Mouse (Mus musculus) testis, postnatal 10 days (tissue): ENCODE results near the gene Dnah7a.
"Not testable (repeated sequence)": the region's sequence is repeated elsewhere in the genome, so short reads cannot be mapped to it uniquely, and the experiment has no call there.

Experiments
- DNase-seq: peaks from one replicate; pipeline ENCODE4 v3.0.0; 2021; ENCODE audit warnings: low spot score

Dnah7a gene

GRCm38 (mm10) chr1:53704164-53704563 is 2.4 kb downstream of the Dnah7a start:
- no peak for DNase-seq

GRCm38 (mm10) chr1:53664268-53664667 is 42.3 kb downstream of the Dnah7a start:
- DNase-seq = not testable (repeated sequence)

DNA sequence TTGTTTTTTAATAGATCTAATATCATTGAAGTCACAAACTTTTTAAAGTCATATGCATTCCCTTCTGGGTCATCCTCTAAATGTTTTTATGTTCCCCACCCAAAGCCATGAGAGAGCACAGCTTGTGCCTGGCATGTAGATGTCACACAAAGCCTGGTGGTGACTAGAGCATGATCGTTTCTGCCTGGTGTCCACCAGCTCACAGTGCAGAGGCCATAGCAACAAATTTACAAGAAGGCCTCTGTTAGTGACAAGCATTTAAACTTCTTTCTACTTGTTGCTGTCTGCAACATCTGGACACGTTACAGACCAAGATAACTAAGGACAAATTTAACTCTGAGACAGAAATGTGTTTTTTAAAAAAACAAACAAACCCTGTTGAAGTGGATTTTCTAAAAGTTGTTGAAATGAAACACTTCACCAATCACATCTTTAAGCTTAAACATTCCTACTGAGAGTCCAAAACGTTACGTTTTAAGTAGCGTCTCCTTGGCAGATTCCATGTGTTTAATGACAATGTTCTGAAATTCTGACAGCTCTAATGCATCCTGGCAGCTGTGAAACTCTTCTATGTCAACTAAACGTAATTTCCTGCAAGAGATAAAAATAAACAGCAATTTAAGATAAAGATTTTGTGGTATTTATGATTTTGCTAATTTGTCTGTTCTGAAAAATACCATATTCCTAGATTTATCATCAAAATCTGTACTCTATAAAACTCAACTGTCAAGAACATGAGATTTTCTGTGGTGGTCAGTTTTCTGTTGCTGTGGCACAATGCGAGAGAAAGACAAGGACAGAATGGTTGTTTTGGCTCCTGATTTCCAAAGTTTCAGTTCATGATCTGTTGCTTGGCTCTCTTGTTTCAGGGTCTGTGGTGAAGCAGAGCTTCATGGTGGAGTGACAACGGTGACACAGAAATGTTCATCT is 66.5 kb downstream of the Dnah7a start:
- DNase-seq = no peak

DNA sequence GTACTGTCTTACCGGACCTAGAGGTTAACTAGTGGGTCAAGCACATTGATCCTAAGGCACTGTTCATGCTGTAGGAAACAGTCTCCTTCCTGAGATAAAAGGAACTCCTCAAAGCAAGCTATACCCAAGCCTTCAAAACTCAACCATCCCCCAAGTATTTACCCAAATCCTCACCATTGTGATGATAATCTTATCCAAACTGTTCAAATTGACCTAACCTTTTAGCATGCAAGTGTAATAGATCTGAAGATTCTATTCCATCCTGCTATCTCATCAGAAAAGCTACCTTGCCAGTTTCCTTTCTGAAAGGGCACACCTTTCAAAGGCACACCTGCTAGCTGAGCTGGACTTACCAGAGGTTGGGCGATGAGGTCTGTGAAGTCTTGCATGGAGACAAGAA is 70.9 kb downstream of the Dnah7a start:
- DNase-seq = not testable (repeated sequence)

DNA sequence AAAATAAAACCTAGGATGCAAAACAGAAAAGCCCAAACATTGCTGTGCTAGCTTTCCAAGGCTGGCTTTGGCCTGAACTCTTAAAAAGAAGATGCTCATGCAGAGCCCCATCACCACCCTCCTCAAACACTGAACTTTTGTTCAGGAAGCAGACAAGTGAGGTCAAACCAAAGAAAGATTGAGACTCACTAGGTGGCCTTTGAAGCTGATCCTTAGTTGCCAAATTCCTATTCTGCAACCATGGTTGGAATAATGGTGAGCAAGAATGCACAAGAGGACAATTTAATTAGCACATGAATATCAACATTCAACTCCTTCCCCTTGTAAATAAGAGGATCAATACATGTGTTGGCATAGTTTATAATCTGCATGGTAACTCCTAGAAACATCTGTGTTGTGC is 74.5 kb downstream of the Dnah7a start:
- not testable (repeated sequence) for DNase-seq

DNA sequence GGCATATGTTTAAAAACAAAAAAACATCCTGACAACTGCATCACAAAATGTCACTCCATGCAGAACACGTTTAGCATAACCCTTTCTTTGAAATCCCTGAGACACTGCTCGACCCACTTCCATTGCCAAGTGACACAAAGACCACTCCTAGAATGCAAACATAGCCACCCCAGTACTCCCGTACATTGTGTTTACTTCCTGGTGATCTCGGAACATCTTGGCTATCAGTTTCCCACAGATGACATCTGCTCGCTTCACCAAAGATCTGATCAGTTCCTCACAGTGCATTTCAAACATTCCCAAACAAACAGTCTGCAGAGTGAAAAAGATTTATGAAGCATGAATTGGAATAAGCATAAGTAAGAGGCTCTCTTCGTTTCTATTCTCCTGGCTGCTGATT is 76.6 kb downstream of the Dnah7a start:
- no peak for DNase-seq

GRCm38 (mm10) chr1:53613486-53613885 is 93.1 kb downstream of the Dnah7a start:
- no peak for DNase-seq

GRCm38 (mm10) chr1:53581326-53581725 is 125.3 kb downstream of the Dnah7a start:
- DNase-seq = not testable (repeated sequence)

DNA sequence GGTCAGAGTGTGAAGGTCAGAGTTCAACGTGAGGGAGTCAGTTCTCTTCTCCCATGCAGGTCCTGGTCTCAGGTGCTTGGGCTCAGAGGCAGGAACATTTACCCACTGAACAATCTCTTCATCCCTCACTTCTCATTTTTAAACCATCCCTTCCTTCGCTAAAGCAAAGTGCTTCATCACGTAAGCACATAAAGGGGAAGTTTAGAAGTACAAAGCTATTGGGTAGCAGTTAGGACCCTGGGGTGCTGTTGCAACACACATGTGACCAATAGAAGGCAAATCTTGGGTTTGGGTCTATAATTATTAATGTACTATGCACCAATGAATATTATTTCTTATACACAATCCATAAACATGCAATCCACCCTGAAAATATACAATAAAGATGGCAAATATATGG is 148.7 kb downstream of the Dnah7a start:
- DNase-seq = not testable (repeated sequence)

DNA sequence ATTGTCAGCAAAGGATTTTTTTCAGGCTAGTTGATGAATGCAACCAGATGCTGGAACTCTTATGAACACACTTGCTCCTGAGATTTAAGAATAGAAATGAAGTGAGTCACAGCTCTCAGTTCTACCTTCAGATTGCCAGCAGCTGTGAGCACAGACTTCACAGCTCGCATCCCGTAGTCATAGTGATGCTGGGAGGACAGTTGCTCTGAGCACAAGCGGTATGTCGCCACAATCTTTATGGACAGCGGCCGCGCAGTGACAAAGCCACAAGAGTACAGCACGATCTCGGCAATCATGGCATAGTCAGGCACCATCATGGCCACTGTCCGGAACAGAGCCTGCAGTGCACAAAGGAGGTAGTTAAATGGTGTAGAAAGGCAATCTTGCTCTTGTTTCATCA is 159.6 kb downstream of the Dnah7a start:
- DNase-seq = not testable (repeated sequence)

DNA sequence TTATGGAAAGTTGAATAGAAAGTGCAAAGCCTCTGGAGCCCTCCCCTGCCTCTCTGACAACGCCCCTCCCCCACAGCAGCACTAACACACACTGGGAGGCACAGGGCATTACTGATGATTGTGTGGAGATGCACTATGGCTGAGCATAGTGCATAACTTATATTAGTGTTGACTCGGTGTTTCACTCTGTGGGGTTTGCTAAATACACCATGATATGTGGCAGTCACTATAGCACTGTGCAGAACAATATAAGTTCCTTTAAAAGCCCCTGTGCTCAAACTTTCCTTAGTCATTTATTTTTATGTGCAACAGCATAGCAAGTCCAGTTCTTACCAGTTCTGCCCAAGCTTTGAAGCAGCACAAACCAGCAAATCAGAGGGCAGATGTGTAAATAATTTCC is 168.2 kb downstream of the Dnah7a start:
- DNase-seq = not testable (repeated sequence)

GRCm38 (mm10) chr1:53534826-53535225 is 171.8 kb downstream of the Dnah7a start:
- not testable (repeated sequence) for DNase-seq

GRCm38 (mm10) chr1:53526021-53526420 is 180.6 kb downstream of the Dnah7a start:
- DNase-seq = not testable (repeated sequence)

DNA sequence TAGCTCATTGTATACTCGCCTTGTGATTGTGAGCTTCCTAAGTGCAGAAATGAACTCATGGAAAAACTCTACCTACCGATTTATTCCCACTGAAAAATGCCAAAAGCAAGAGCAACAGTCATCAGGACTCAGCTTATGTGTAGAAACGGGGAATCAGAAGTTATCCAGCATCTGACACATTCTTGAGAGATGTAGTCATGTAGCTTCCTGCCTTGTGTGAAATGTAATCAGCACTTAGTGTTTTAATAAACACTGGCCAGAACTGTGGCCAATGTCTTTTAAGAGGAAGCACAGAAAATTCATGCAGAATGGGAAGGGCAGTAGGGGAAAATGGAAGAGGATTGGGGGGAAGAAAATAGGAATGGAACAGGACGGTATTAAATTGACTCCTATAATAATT is 232.9 kb downstream of the Dnah7a start:
- DNase-seq = no peak

DNA sequence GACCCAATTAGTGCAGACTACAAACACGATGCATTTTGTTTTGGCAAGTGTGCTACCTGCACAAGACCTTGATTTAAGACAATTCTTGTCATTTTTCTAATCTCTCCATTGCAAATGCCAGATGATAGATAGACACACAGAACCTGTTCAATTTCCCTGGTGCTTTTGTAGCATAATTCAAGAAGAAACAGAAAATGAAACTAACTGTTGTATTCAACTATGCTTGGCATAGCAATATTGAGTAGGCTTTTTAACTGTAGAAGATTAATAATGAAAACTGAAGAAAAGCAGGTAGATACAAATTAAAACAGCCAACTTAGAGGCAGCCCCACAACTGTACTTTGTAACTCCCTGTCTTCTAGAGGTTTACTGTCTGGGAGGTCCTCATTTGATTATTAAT is 234.5 kb downstream of the Dnah7a start:
- DNase-seq = not testable (repeated sequence)

DNA sequence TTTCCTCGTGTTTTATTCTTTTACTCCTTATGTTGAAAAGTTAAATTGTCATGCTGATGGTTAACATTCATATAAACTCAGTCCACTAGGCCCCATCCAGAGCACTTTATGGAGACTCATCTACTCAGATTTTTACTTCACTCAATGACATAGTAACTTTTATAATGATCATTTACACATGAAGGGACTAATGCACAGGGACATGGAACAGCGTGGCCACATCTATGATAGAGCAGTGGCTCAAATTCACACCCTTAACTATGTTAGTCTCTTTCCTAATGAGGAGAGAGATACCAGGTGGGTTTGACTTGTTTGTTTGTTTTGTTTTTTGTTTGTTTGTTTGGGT is 239.3 kb downstream of the Dnah7a start:
- no peak for DNase-seq

GRCm38 (mm10) chr1:53466524-53467324 is 239.9 kb downstream of the Dnah7a start:
- not testable (repeated sequence) for DNase-seq

GRCm38 (mm10) chr1:53439173-53439572 is 267.4 kb downstream of the Dnah7a start:
- DNase-seq = not testable (repeated sequence)

- not testable (repeated sequence) for DNase-seq
Observed at GRCm38 (mm10) chr1:53432433-53432832, 274.2 kb downstream of the Dnah7a start.

GRCm38 (mm10) chr1:53405803-53406325 is 300.7 kb downstream of the Dnah7a start:
- DNase-seq = no peak

GRCm38 (mm10) chr1:53393936-53394760 is 312.4 kb downstream of the Dnah7a start:
- DNase-seq = peak; percentile 39

DNA sequence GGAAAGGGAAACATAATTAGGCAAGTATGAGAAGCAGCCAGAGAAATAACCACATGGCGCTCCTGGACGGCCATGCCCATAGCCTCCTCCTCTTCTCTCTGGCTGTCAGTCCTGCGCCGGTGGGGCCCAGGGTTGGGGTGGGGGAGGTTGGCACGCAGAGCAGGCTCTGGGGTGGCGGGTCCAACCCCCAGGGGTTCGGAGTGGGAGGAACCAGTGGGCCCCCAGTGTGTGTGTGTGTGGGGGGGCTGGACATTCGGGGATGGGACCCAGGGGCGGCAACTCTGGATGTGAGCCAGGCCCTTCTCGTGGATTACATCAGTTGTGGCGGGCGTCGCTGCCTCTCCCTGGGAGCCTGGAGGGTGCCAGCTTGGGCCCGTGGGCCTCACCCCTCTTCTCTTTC is 317.8 kb downstream of the Dnah7a start:
- peak; percentile 40 for DNase-seq
